Mouse (Mus musculus) testis, adult 2 months (tissue): Measurements from ENCODE around the gene Col3a1. TPM values are rescaled to one million over a fixed set of nuclear protein-coding genes. Genes with fewer than 3 reads are reported as not detected.

Experiments
- H3K27ac ChIP-seq: fragments of 200-500 bp; 2 replicates; pipeline ENCODE4 v1.5.1; 2012; ENCODE audit warnings: low read depth, low read length; ENCODE audit not compliant: control insufficient read depth, insufficient read depth
- H3K27me3 ChIP-seq: fragments of 200-500 bp; 2 replicates; pipeline ENCODE4 v1.6.1; 2012; ENCODE audit warnings: mild to moderate bottlenecking, low read length, moderate library complexity; ENCODE audit not compliant: control insufficient read depth, insufficient read depth
- H3K36me3 ChIP-seq: fragments of 200-500 bp; 2 replicates; pipeline ENCODE4 v1.6.1; 2012; ENCODE audit warnings: mild to moderate bottlenecking, low read length; ENCODE audit not compliant: control insufficient read depth, insufficient read depth
- H3K4me1 ChIP-seq: fragments of 200-500 bp; 2 replicates; pipeline ENCODE4 v1.6.1; 2012; ENCODE audit warnings: low read length; ENCODE audit not compliant: control insufficient read depth, insufficient read depth
- H3K4me3 ChIP-seq: fragments of 200-500 bp; 2 replicates; pipeline ENCODE4 v1.5.1; 2012; ENCODE audit warnings: low read depth, mild to moderate bottlenecking, low read length, moderate library complexity, mixed read lengths; ENCODE audit not compliant: control insufficient read depth
- CTCF ChIP-seq: fragments of 200-500 bp; IDR thresholded peaks from 2 replicates; pipeline ENCODE4 v1.5.1; 2012; ENCODE audit warnings: low read depth, mild to moderate bottlenecking, inconsistent platforms, low read length, moderate library complexity; ENCODE audit not compliant: control insufficient read depth, insufficient read depth, insufficient replicate concordance
- POLR2A ChIP-seq: fragments of 200-500 bp; IDR thresholded peaks from 2 replicates; pipeline ENCODE4 v1.6.1; 2012; ENCODE audit warnings: low read depth, mild to moderate bottlenecking, inconsistent platforms, low read length, moderate library complexity; ENCODE audit not compliant: control insufficient read depth
- polyA plus RNA-seq: library from polyadenylated mRNA; depleted of rRNA; stranded (reverse); fragments of >200 nt; gene quantifications from 2 replicates; pipeline ENCODE4 v1.2.3, GENCODE M21; 2012

Gene Col3a1
- polyA plus RNA-seq, 1 experiment = 16.0 TPM

- H3K27me3 ChIP-seq = no peaks in the 10 kb centered on the region
- no peaks in the 10 kb centered on the region for H3K36me3 ChIP-seq
- no peaks in the 10 kb centered on the region for H3K4me1 ChIP-seq
- no peak overlapping the region for H3K4me3 ChIP-seq
- TF ChIP-seq CTCF (no peak), POLR2A (no peak)
- no peak overlapping the region for H3K27ac ChIP-seq
Measured at GRCm38 (mm10) chr1:45309015-45309414, 2.3 kb upstream of the Col3a1 start.

GRCm38 (mm10) chr1:45311962-45312361 is 624 bp downstream of the Col3a1 start:
- no peaks in the 10 kb centered on the region for H3K4me1 ChIP-seq
- no peaks in the 10 kb centered on the region for H3K36me3 ChIP-seq
- H3K4me3 ChIP-seq = no peak overlapping the region
- H3K27ac ChIP-seq = no peak overlapping the region
- TF ChIP-seq CTCF (no peak), POLR2A (no peak)
- no peaks in the 10 kb centered on the region for H3K27me3 ChIP-seq

- Histone ChIP-seq H3K36me3 (no peaks in the 10 kb centered on the region), H3K27ac (no peak overlapping the region), H3K27me3 (no peaks in the 10 kb centered on the region), H3K4me1 (no peaks in the 10 kb centered on the region), H3K4me3 (no peak overlapping the region)
- TF ChIP-seq POLR2A = no peak
- TF ChIP-seq CTCF = no peak
Measured at GRCm38 (mm10) chr1:45312870-45313269, 1.5 kb downstream of the Col3a1 start.

GRCm38 (mm10) chr1:45313696-45314295 is 2.5 kb downstream of the Col3a1 start:
- Histone ChIP-seq H3K4me3 (no peak overlapping the region), H3K4me1 (no peaks in the 10 kb centered on the region), H3K27me3 (no peaks in the 10 kb centered on the region), H3K36me3 (no peaks in the 10 kb centered on the region), H3K27ac (no peak overlapping the region)
- TF ChIP-seq POLR2A = no peak
- TF ChIP-seq CTCF = no peak

GRCm38 (mm10) chr1:45315767-45316528 is 4.6 kb downstream of the Col3a1 start:
- no peaks in the 10 kb centered on the region for H3K27me3 ChIP-seq
- peak overlapping the region; percentile 13; the same call in 1 of the 2 replicates for H3K27ac ChIP-seq
- no peak overlapping the region for H3K4me3 ChIP-seq
- H3K36me3 ChIP-seq = no peaks in the 10 kb centered on the region
- TF ChIP-seq POLR2A (no peak), CTCF (no peak)
- no peaks in the 10 kb centered on the region for H3K4me1 ChIP-seq

GRCm38 (mm10) chr1:45318241-45318640 is 6.9 kb downstream of the Col3a1 start:
- Histone ChIP-seq H3K4me3 (no peak overlapping the region), H3K36me3 (no peaks in the 10 kb centered on the region), H3K27ac (no peak overlapping the region), H3K27me3 (no peaks in the 10 kb centered on the region), H3K4me1 (no peaks in the 10 kb centered on the region)
- TF ChIP-seq CTCF = no peak
- TF ChIP-seq POLR2A = no peak

GRCm38 (mm10) chr1:45320861-45321260 is 9.5 kb downstream of the Col3a1 start:
- TF ChIP-seq CTCF (no peak), POLR2A (no peak)
- Histone ChIP-seq H3K4me1 (no peaks in the 10 kb centered on the region), H3K36me3 (no peaks in the 10 kb centered on the region), H3K27me3 (no peaks in the 10 kb centered on the region), H3K27ac (no peak overlapping the region), H3K4me3 (no peak overlapping the region)
